Mouse (Mus musculus) small intestine, adult 2 months (tissue): ENCODE results near the gene Blvra.

Source experiments
- CTCF ChIP-seq: fragments of 200-500 bp; IDR thresholded peaks from 2 replicates; pipeline ENCODE4 v1.5.1; 2012; ENCODE audit warnings: low read depth, mild to moderate bottlenecking, control low read depth, inconsistent platforms, low read length, moderate library complexity, mixed read lengths; ENCODE audit not compliant: insufficient replicate concordance, insufficient read length; ENCODE audit errors: extremely low read depth
- POLR2A ChIP-seq: fragments of 200-500 bp; IDR thresholded peaks from 2 replicates; pipeline ENCODE4 v1.6.1; 2012; ENCODE audit warnings: low read depth, mild to moderate bottlenecking, control low read depth, inconsistent platforms, low read length, moderate library complexity

DNA sequence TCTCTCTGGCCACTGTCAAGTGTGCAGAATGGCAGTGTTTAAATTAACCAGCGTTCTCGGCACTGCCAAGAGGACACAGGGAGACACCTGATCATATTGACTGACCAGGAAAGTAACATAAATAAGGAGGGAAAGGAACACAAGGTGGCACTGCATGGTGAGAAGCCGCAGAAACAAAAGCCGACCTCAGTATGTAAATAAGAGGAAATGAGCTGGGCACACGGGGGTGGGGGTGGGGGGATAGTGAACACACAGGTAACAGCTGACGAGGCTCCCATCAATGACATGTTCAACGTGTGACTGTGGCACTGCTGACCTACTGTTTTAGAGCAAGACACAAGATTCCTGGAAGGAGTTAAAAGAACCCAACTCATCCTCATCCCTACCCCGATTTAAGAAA is 60.9 kb downstream of the Blvra start:
- no peak for TF ChIP-seq CTCF
- TF ChIP-seq POLR2A = no peak
